Mouse (Mus musculus) heart, embryonic 11.5 days (tissue): ENCODE data around the gene Fam161a. TPM values are rescaled to one million over a fixed set of nuclear protein-coding genes. Genes with fewer than 3 reads are reported as not detected.

ENCODE experiments used
- ATAC-seq: fragments of 200-750 bp; cut with Nextera tagmentation; replicated peaks from 2 replicates; pipeline ENCODE4 v1.8.0; 2017; ENCODE audit warnings: moderate library complexity; ENCODE audit not compliant: insufficient number of reproducible peaks, low FRiP score, low TSS enrichment
- H3K27ac ChIP-seq: fragments of 300-500 bp; sonication (generic); 2 replicates; pipeline ENCODE4 v1.5.1; 2014; ENCODE audit warnings: mild to moderate bottlenecking, low read depth, low read length
- H3K27me3 ChIP-seq: fragments of 300-500 bp; sonication (generic); 2 replicates; pipeline ENCODE4 v1.6.1; 2014; ENCODE audit warnings: mild to moderate bottlenecking, low read length, mixed read lengths; ENCODE audit not compliant: control insufficient read depth, insufficient read depth
- H3K36me3 ChIP-seq: fragments of 300-500 bp; sonication (generic); 2 replicates; pipeline ENCODE4 v1.6.1; 2014; ENCODE audit warnings: mild to moderate bottlenecking, low read length, moderate library complexity, mixed read lengths; ENCODE audit not compliant: control insufficient read depth, insufficient read depth
- H3K4me1 ChIP-seq: fragments of 300-500 bp; sonication (generic); 2 replicates; pipeline ENCODE4 v1.6.1; 2014; ENCODE audit warnings: low read length; ENCODE audit not compliant: control insufficient read depth, insufficient read depth
- H3K4me2 ChIP-seq: fragments of 300-500 bp; sonication (generic); 2 replicates; pipeline ENCODE4 v1.6.1; 2014; ENCODE audit warnings: mild to moderate bottlenecking, moderate library complexity
- H3K4me3 ChIP-seq: fragments of 300-500 bp; sonication (generic); 2 replicates; pipeline ENCODE4 v1.5.1; 2014; ENCODE audit warnings: low read depth, low read length
- H3K9ac ChIP-seq: fragments of 300-500 bp; sonication (generic); 2 replicates; pipeline ENCODE4 v1.6.1; 2014; ENCODE audit warnings: mild to moderate bottlenecking, low read depth, low read length, moderate library complexity
- H3K9me3 ChIP-seq: fragments of 300-500 bp; sonication (generic); replicated peaks from 2 replicates; pipeline ENCODE4 v1.6.1; 2016; ENCODE audit warnings: low read length; ENCODE audit not compliant: control insufficient read depth
- WGBS: fragments of 180-500 bp; shearing (Covaris S2); extraction: QIAGEN DNeasy Blood & Tissue Kit; methylation state at CpG from one replicate; pipeline ENCODE4 v1.1.7; 2014; ENCODE audit not compliant: insufficient replicate concordance; 5-methylcytosine and 5-hydroxymethylcytosine counted together
- polyA plus RNA-seq: library from polyadenylated mRNA; unstranded; fragments of >200 nt; fragmentation: Nextera tagmentation; extraction: Ambion mirVana; gene quantifications from 2 replicates; pipeline ENCODE4 v1.2.1, GENCODE M21; 2014

Fam161a gene
- polyA plus RNA-seq, 1 experiment from 2014 or later = 1.9 TPM

GRCm38 (mm10) chr11:22998308-22998707 is 9.0 kb upstream of the Fam161a start:
- Histone ChIP-seq H3K27ac (no peak overlapping the region), H3K36me3 (peaks cover 57% of the 10 kb centered on the region), H3K4me2 (no peak overlapping the region), H3K4me3 (no peak overlapping the region), H3K9me3 (no peaks in the 10 kb centered on the region), H3K4me1 (no peaks in the 10 kb centered on the region), H3K9ac (no peak overlapping the region), H3K27me3 (no peaks in the 10 kb centered on the region)
- 64% methylated on average over 1 of the region's 1 CpGs for WGBS
- no peak for ATAC-seq

DNA sequence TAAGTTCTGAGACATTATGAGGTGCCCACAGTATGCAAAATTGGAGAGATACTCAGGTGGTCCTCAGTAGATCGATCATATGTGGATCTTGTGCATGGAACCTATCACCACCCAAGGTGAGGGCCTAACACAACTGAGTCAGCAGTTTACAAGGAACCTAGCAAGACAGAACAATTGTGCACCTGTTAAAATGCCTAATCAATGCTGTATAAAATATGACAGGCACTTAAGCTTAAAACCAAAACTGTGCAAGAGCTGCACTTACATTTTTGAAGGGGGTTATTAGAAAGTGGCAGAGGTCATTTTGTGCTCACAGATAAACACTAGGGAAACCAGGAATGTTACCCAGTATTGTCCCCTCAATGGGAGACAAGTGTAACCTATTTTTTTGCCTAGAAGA is 2.1 kb upstream of the Fam161a start:
- WGBS = 86% methylated on average over 1 of the region's 1 CpGs
- peaks cover 27% of the 10 kb centered on the region for H3K36me3 ChIP-seq
- ATAC-seq = no peak

DNA sequence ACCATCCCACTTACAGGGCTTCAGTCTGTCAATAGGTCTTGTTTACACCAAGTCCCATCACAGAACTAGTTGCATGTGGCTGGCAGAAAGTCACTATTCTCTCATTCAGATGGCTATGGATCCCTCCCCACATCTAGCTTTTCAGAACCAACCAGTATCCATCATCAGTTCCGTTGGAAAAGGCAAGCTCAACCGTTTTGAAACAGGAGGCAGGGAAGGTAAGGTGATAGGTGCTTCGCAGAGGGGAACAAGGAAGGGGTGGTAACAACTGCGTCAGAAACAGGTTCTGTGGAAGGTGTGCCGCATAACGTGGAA is 208 bp upstream of the Fam161a start:
- ATAC-seq = no peak
- Histone ChIP-seq H3K4me1 (peaks cover 3% of the 10 kb centered on the region; the same call in 1 of the 2 replicates), H3K9ac (peak overlapping the region; percentile 64), H3K27me3 (no peaks in the 10 kb centered on the region), H3K9me3 (no peaks in the 10 kb centered on the region), H3K4me2 (peak overlapping the region; percentile 87), H3K4me3 (peak overlapping the region; percentile 64), H3K36me3 (peaks cover 15% of the 10 kb centered on the region), H3K27ac (peak overlapping the region; percentile 54; the same call in 1 of the 2 replicates)
- 5% methylated on average over 6 of the region's 6 CpGs for WGBS

More for the DNA sequence above, 2.1 kb upstream of the Fam161a start:
- Histone ChIP-seq H3K9ac (no peak overlapping the region), H3K27me3 (no peaks in the 10 kb centered on the region), H3K4me3 (no peak overlapping the region), H3K4me1 (peaks cover 3% of the 10 kb centered on the region; the same call in 1 of the 2 replicates), H3K4me2 (no peak overlapping the region), H3K9me3 (no peaks in the 10 kb centered on the region), H3K27ac (no peak overlapping the region)

- Histone ChIP-seq H3K36me3 (peaks cover 8% of the 10 kb centered on the region), H3K9me3 (no peaks in the 10 kb centered on the region), H3K27me3 (no peaks in the 10 kb centered on the region), H3K4me1 (peaks cover 3% of the 10 kb centered on the region; the same call in 1 of the 2 replicates), H3K27ac (peak overlapping the region; percentile 92), H3K4me3 (peak overlapping the region; percentile 64), H3K9ac (peak overlapping the region; percentile 83), H3K4me2 (peak overlapping the region; percentile 87)
- under 1% methylated on average over 40 of the region's 40 CpGs for WGBS
- ATAC-seq = peak; percentile 90
These were observed 971 bp downstream of the Fam161a start for GRCm38 (mm10) chr11:23008181-23008823.

- 28% methylated on average over 4 of the region's 4 CpGs for WGBS
- Histone ChIP-seq H3K27me3 (no peaks in the 10 kb centered on the region), H3K4me1 (peaks cover 3% of the 10 kb centered on the region; the same call in 1 of the 2 replicates), H3K9me3 (no peaks in the 10 kb centered on the region), H3K36me3 (peaks cover 7% of the 10 kb centered on the region), H3K9ac (no peak overlapping the region), H3K27ac (no peak overlapping the region), H3K4me3 (peak overlapping the region; percentile 64), H3K4me2 (peak overlapping the region; percentile 87)
- no peak for ATAC-seq
These were observed 1.5 kb downstream of the Fam161a start for GRCm38 (mm10) chr11:23008824-23009200.

GRCm38 (mm10) chr11:23013096-23013495 is 5.8 kb downstream of the Fam161a start:
- no peak overlapping the region for H3K27ac ChIP-seq

GRCm38 (mm10) chr11:23013580-23014294 is 6.4 kb downstream of the Fam161a start:
- Histone ChIP-seq H3K4me2 (no peak overlapping the region), H3K4me3 (no peak overlapping the region), H3K9ac (no peak overlapping the region), H3K27ac (no peak overlapping the region), H3K4me1 (no peaks in the 10 kb centered on the region), H3K27me3 (no peaks in the 10 kb centered on the region), H3K9me3 (no peaks in the 10 kb centered on the region), H3K36me3 (no peaks in the 10 kb centered on the region)
- WGBS = 79% methylated on average over 4 of the region's 4 CpGs
- ATAC-seq = no peak

More at GRCm38 (mm10) chr11:23013096-23013495, 5.8 kb downstream of the Fam161a start:
- Histone ChIP-seq H3K36me3 (no peaks in the 10 kb centered on the region), H3K4me2 (no peak overlapping the region), H3K4me3 (no peak overlapping the region), H3K4me1 (no peaks in the 10 kb centered on the region), H3K9ac (no peak overlapping the region), H3K9me3 (no peaks in the 10 kb centered on the region), H3K27me3 (no peaks in the 10 kb centered on the region)
- 68% methylated on average over 1 of the region's 1 CpGs for WGBS
- ATAC-seq = no peak

DNA sequence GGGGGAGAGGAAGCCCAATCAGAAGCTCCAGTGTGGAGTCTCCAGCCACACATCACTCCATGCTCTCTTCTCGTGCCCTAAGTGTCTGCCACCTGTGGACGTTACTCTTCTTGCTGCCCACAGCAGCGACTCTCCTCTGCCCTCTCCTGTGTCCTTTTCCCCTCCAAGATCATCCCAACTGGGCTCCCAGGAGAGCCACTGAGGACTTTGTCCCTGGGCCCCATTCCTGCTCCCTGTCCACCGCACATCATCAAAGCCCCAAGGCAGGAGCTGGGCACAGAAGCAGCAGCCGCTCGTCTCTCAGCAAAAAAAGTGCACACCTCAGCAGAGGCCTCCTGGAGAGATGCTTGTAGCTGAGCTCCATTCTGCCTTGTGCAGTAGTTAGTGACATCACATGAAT is 7.7 kb downstream of the Fam161a start:
- WGBS = 73% methylated on average over 6 of the region's 6 CpGs
- Histone ChIP-seq H3K4me1 (no peaks in the 10 kb centered on the region), H3K4me2 (no peak overlapping the region), H3K4me3 (no peak overlapping the region), H3K9ac (no peak overlapping the region), H3K27me3 (no peaks in the 10 kb centered on the region), H3K36me3 (no peaks in the 10 kb centered on the region), H3K27ac (no peak overlapping the region), H3K9me3 (no peaks in the 10 kb centered on the region)
- no peak for ATAC-seq
